13 mouse cellular contexts compared by ENCODE assay signal in genomic region chr3:53045697-53046096, GRCm38 (mm10). TPM values are rescaled to one million over a fixed set of nuclear protein-coding genes. Genes with fewer than 3 reads are reported as not detected.
DNase-seq lines count a peak whose midpoint lies in the region; ATAC-seq and TF ChIP-seq lines count a peak whose summit lies in the region.
"Had no signal": no experiment of that assay in that cellular context is flagged by ENCODE, and none has a peak within 500 bp of the region (broad histone marks: within the 10 kb centered on the region; RNA-seq: fewer than 3 reads in every experiment).

No protein-coding gene starts in this region.

- H3K9ac ChIP-seq in heart, embryonic 12.5 days, result no peak overlapping the region
- no peak overlapping the region for H3K9ac ChIP-seq in lung, embryonic 14.5 days
- H3K9ac ChIP-seq in hindbrain, embryonic 14.5 days, result no peak overlapping the region
- H3K9ac ChIP-seq: liver, postnatal 0 days had no signal

- 53% methylated on average over 4 of the region's 4 CpGs for WGBS in cerebellum, adult 2 months
- 82% methylated on average over 4 of the region's 4 CpGs for WGBS in heart, embryonic 12.5 days
- WGBS in lung, embryonic 14.5 days, result 89% methylated on average over 4 of the region's 4 CpGs
- 89% methylated on average over 4 of the region's 4 CpGs for WGBS in hindbrain, embryonic 14.5 days

- H3K9me3 ChIP-seq in heart, embryonic 12.5 days (replicated peaks), result no peaks in the 10 kb centered on the region
- no peaks in the 10 kb centered on the region for H3K9me3 ChIP-seq in lung, embryonic 14.5 days (ENCODE audit: low read depth, low read length)
- no peaks in the 10 kb centered on the region for H3K9me3 ChIP-seq in hindbrain, embryonic 14.5 days (ENCODE audit: control insufficient read depth, low read length)

- H3K36me3 ChIP-seq in heart, embryonic 12.5 days, result peaks cover 16% of the 10 kb centered on the region
- no peaks in the 10 kb centered on the region for H3K36me3 ChIP-seq in lung, embryonic 14.5 days (ENCODE audit: insufficient read depth)
- H3K36me3 ChIP-seq in hindbrain, embryonic 14.5 days (replicated peaks; ENCODE audit: control insufficient read depth, insufficient read depth), result no peaks in the 10 kb centered on the region

- no peak for TF ChIP-seq POLR2A in cerebellum, adult 2 months (IDR thresholded peaks at IDR 0.05; ENCODE audit: borderline replicate concordance, insufficient read depth, low read length)

- H3K27me3 ChIP-seq in cerebellum, adult 2 months (ENCODE audit: control insufficient read depth, insufficient read depth, low read length), result no peaks in the 10 kb centered on the region
- no peaks in the 10 kb centered on the region for H3K27me3 ChIP-seq in heart, embryonic 12.5 days (replicated peaks)
- H3K27me3 ChIP-seq in lung, embryonic 14.5 days (ENCODE audit: insufficient read depth, low read length), result 0 out of 2 replicates have a peak, but pooled peaks cover under 1% of the 10 kb centered on the region
- no peaks in the 10 kb centered on the region for H3K27me3 ChIP-seq in hindbrain, embryonic 14.5 days (ENCODE audit: control insufficient read depth, insufficient read depth, low read length)

- ATAC-seq in heart, embryonic 12.5 days (ENCODE audit: insufficient number of reproducible peaks, low FRiP score), result no peak
- no peak for ATAC-seq in lung, embryonic 14.5 days (ENCODE audit: insufficient read depth)
- no peak for ATAC-seq in hindbrain, embryonic 14.5 days (ENCODE audit: low FRiP score)
- ATAC-seq: liver, postnatal 0 days had no signal

- peak overlapping the region; percentile 94 for H3K27ac ChIP-seq in cerebellum, adult 2 months (ENCODE audit: insufficient read depth, low read length)
- no peak overlapping the region; the same call in 1 of the 2 replicates for H3K27ac ChIP-seq in heart, embryonic 12.5 days (ENCODE audit: poor library complexity, severe bottlenecking)
- no peak overlapping the region for H3K27ac ChIP-seq in lung, embryonic 14.5 days (ENCODE audit: low read depth)
- H3K27ac ChIP-seq in hindbrain, embryonic 14.5 days, result no peak overlapping the region
- H3K27ac ChIP-seq: layer of hippocampus, adult 2 months had no signal

- peak overlapping the region; percentile 39 for H3K4me2 ChIP-seq in heart, embryonic 12.5 days
- H3K4me2 ChIP-seq in lung, embryonic 14.5 days, result peak overlapping the region; percentile 29; the same call in 1 of the 2 replicates
- H3K4me2 ChIP-seq in hindbrain, embryonic 14.5 days (replicated peaks), result peak overlapping the region; percentile 30

- DNase-seq in cerebellum, adult 2 months, result peak; percentile 51 to 53
- no peak for DNase-seq in cerebellum, adult 8-10 months
- DNase-seq in heart, adult 18-20 months, result no peak
- DNase-seq in lung, embryonic 14.5 days, result no peak
- DNase-seq in lung, adult 18-20 months, result no peak
- DNase-seq in hindbrain, embryonic 14.5 days (ENCODE audit: low spot score), result no peak
- no peak for DNase-seq in embryo, embryonic 10 days (ENCODE audit: low spot score)
- DNase-seq: liver, postnatal 0 days; right cerebral cortex, postnatal 4 days; thymus, postnatal 36 days had no signal

- H3K4me1 ChIP-seq in cerebellum, adult 2 months (ENCODE audit: control insufficient read depth, insufficient read depth, low read length), result peaks cover 14% of the 10 kb centered on the region; the same call in 1 of the 2 replicates
- peaks cover 33% of the 10 kb centered on the region for H3K4me1 ChIP-seq in heart, embryonic 12.5 days (replicated peaks)
- peaks cover 19% of the 10 kb centered on the region for H3K4me1 ChIP-seq in lung, embryonic 14.5 days (ENCODE audit: insufficient read depth)
- H3K4me1 ChIP-seq in hindbrain, embryonic 14.5 days (replicated peaks; ENCODE audit: control insufficient read depth, insufficient read depth, low read length), result peaks cover 15% of the 10 kb centered on the region; the same call in 1 of the 2 replicates

- TF ChIP-seq CTCF in cerebellum, adult 2 months (IDR thresholded peaks at IDR 0.05; ENCODE audit: borderline replicate concordance, insufficient read depth, low read depth, low read length), result no peak
- TF ChIP-seq CTCF in lung, embryonic 14.5 days (IDR thresholded peaks at IDR 0.05; ENCODE audit: low read depth), result no peak

- H3K4me3 ChIP-seq in cerebellum, adult 2 months (replicated peaks; ENCODE audit: insufficient read depth, low read depth, low read length), result peak overlapping the region; percentile 69
- H3K4me3 ChIP-seq in heart, embryonic 12.5 days, result peak overlapping the region; percentile 26; the same call in 1 of the 2 replicates
- no peak overlapping the region for H3K4me3 ChIP-seq in lung, embryonic 14.5 days (ENCODE audit: low read depth, low read length)
- H3K4me3 ChIP-seq in hindbrain, embryonic 14.5 days (replicated peaks; ENCODE audit: low read length), result no peak overlapping the region
- H3K4me3 ChIP-seq: erythroblast, embryonic 14.5 days had no signal

RNA-seq across cellular contexts. Expression of gene Lhfp, which starts 4.4 kb away (rescaled TPM):
- polyA plus RNA-seq in cerebellum, adult 2 months (2012; rRNA removed), result 114 and 132 TPM in 2 replicates
- polyA plus RNA-seq in heart, embryonic 12.5 days (2016; fragmentation: Nextera tagmentation; extraction: Ambion mirVana), result 80.4 and 84.9 TPM in 2 replicates
- total RNA-seq in heart, adult 18-20 months (2021), result 10 to 100 TPM; 42.5 to 44.2 TPM
- 61.9 and 63.8 TPM in 2 replicates for polyA plus RNA-seq in lung, embryonic 14.5 days (2014; fragmentation: Nextera tagmentation; extraction: Ambion mirVana)
- polyA plus RNA-seq in hindbrain, embryonic 14.5 days (2014; fragmentation: Nextera tagmentation; extraction: Ambion mirVana), result 48.3 and 54.9 TPM in 2 replicates
- polyA plus RNA-seq: erythroblast, embryonic 14.5 days had no signal

RNA-seq across cellular contexts. Expression of gene Cog6, which starts 28.7 kb away (rescaled TPM):
- 43.8 and 44.0 TPM in 2 replicates for polyA plus RNA-seq in cerebellum, adult 2 months (2012; rRNA removed)
- 63.6 and 66.1 TPM in 2 replicates for polyA plus RNA-seq in heart, embryonic 12.5 days (2016; fragmentation: Nextera tagmentation; extraction: Ambion mirVana)
- 10 to 100 TPM; 52.9 to 57.5 TPM for total RNA-seq in heart, adult 18-20 months (2021)
- polyA plus RNA-seq in lung, embryonic 14.5 days (2014; fragmentation: Nextera tagmentation; extraction: Ambion mirVana), result 43.4 and 47.3 TPM in 2 replicates
- 58.1 and 62.9 TPM in 2 replicates for polyA plus RNA-seq in hindbrain, embryonic 14.5 days (2014; fragmentation: Nextera tagmentation; extraction: Ambion mirVana)

Comparison
In these comparisons a context has a peak if more than half of its experiments do, and no peak if none do; other contexts are left out.
1. DNase-seq: peak in cerebellum, adult 2 months (2 of 2); none in cerebellum, adult 8-10 months (single experiment), heart, adult 18-20 months (0 of 2), lung, embryonic 14.5 days (single experiment), lung, adult 18-20 months (0 of 2), hindbrain, embryonic 14.5 days (single experiment) and embryo, embryonic 10 days (single experiment).
2. H3K4me3 ChIP-seq: peak in cerebellum, adult 2 months (single experiment) and heart, embryonic 12.5 days (single experiment); none in lung, embryonic 14.5 days (single experiment) and hindbrain, embryonic 14.5 days (single experiment).
3. Peak in every context shown above with its lines, with median percentiles within 50 percentile points of each other: H3K4me2 ChIP-seq.